Comparison of ENCODE assay signal across 30 mouse cellular contexts in the genomic region with DNA sequence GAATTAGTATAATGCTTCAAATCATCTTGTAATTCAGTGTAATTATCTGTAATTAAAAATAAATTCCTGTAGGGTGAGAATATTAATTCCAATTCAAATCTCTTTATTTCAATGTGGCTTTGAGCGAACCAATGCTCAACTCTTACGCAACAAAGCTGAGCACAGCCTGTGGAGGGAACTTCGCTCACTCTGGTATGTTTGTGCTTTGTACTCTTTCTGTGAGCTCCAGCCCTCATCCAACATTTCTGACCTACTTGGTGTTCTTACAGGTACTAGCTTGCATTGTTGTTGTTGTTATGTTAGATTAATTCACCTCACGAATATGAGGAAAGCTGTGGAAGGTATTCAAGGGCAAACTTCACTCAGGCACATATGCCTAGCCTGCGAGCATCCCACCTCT.
"Had no signal": no experiment of that assay in that cellular context is flagged by ENCODE, and none has a peak within 500 bp of the region (broad histone marks: within the 10 kb centered on the region; RNA-seq: fewer than 3 reads in every experiment).

No protein-coding gene starts in this region.

- H3K4me3 ChIP-seq: left cerebral cortex, adult 2 months; limb, embryonic 10.5 days; limb, embryonic 12.5 days; limb, embryonic 13.5 days; limb, embryonic 15.5 days; liver, embryonic 13.5 days; liver, embryonic 15.5 days; lung, embryonic 15.5 days; megakaryocyte, embryonic 14.5 days; midbrain, embryonic 10.5 days; midbrain, embryonic 12.5 days; midbrain, embryonic 13.5 days; midbrain, embryonic 15.5 days; myocyte; neural tube, embryonic 12.5 days had no signal

- ATAC-seq: lung, postnatal 0 days; midbrain, embryonic 13.5 days; midbrain, embryonic 15.5 days; midbrain, embryonic 16.5 days had no signal

- H3K4me1 ChIP-seq: limb, embryonic 10.5 days; limb, embryonic 12.5 days; limb, embryonic 13.5 days; limb, embryonic 15.5 days; liver, embryonic 13.5 days; liver, embryonic 15.5 days; lung, embryonic 15.5 days; megakaryocyte, embryonic 14.5 days; midbrain, embryonic 10.5 days; midbrain, embryonic 12.5 days; midbrain, embryonic 13.5 days; midbrain, embryonic 15.5 days; neural tube, embryonic 12.5 days had no signal

- H3K9me3 ChIP-seq: limb, embryonic 10.5 days; limb, embryonic 12.5 days; limb, embryonic 13.5 days; limb, embryonic 15.5 days; liver, embryonic 13.5 days; liver, embryonic 15.5 days; lung, embryonic 15.5 days; megakaryocyte, embryonic 14.5 days; midbrain, embryonic 10.5 days; midbrain, embryonic 12.5 days; midbrain, embryonic 13.5 days; midbrain, embryonic 15.5 days; neural tube, embryonic 12.5 days had no signal

- H3K36me3 ChIP-seq: limb, embryonic 10.5 days; limb, embryonic 12.5 days; limb, embryonic 13.5 days; limb, embryonic 15.5 days; liver, embryonic 13.5 days; liver, embryonic 15.5 days; lung, embryonic 15.5 days; midbrain, embryonic 10.5 days; midbrain, embryonic 12.5 days; midbrain, embryonic 13.5 days; midbrain, embryonic 15.5 days; neural tube, embryonic 12.5 days had no signal

- DNase-seq: layer of hippocampus, postnatal 36 days; left cerebral cortex, postnatal 4 days; liver, embryonic 13.5 days; lung, adult 18-20 months; lung, adult 2 months; lung, embryonic 14.5 days; lung, postnatal 10 days; lung, postnatal 14 days; lung, postnatal 36 days; lung, postnatal 4 days; midbrain, embryonic 14.5 days had no signal

- H3K4me2 ChIP-seq: limb, embryonic 12.5 days; limb, embryonic 13.5 days; limb, embryonic 15.5 days; liver, embryonic 13.5 days; liver, embryonic 15.5 days; lung, embryonic 14.5 days; lung, embryonic 15.5 days; midbrain, embryonic 11.5 days; midbrain, embryonic 12.5 days; midbrain, embryonic 13.5 days; midbrain, embryonic 15.5 days; neural tube, embryonic 12.5 days had no signal

- H3K27me3 ChIP-seq: limb, embryonic 13.5 days; limb, embryonic 15.5 days; liver, embryonic 13.5 days; liver, embryonic 15.5 days; lung, embryonic 15.5 days; midbrain, embryonic 12.5 days; midbrain, embryonic 13.5 days; midbrain, embryonic 15.5 days; neural tube, embryonic 12.5 days had no signal

- H3K9ac ChIP-seq: limb, embryonic 12.5 days; limb, embryonic 13.5 days; limb, embryonic 15.5 days; liver, embryonic 13.5 days; liver, embryonic 14.5 days; liver, embryonic 15.5 days; lung, embryonic 14.5 days; lung, embryonic 15.5 days; midbrain, embryonic 12.5 days; midbrain, embryonic 13.5 days; midbrain, embryonic 15.5 days; neural tube, embryonic 12.5 days had no signal

- H3K27ac ChIP-seq: left cerebral cortex, adult 2 months; limb, embryonic 10.5 days; limb, embryonic 12.5 days; limb, embryonic 13.5 days; limb, embryonic 15.5 days; liver, embryonic 13.5 days; liver, embryonic 14.5 days; liver, embryonic 15.5 days; lung, embryonic 15.5 days; macrophage; midbrain, embryonic 10.5 days; midbrain, embryonic 12.5 days; midbrain, embryonic 13.5 days; midbrain, embryonic 15.5 days; neural tube, embryonic 12.5 days had no signal
